Mouse (Mus musculus) forebrain, embryonic 15.5 days (tissue): ENCODE data around the gene Abl1. TPM values are rescaled to one million over a fixed set of nuclear protein-coding genes. Genes with fewer than 3 reads are reported as not detected.

Experiments used
- ATAC-seq: fragments of 200-750 bp; cut with Nextera tagmentation; replicated peaks from 2 replicates; pipeline ENCODE4 v1.8.0; 2017; ENCODE audit warnings: mild to moderate bottlenecking, moderate TSS enrichment, moderate library complexity
- H3K27ac ChIP-seq: fragments of 300-500 bp; sonication (generic); replicated peaks from 2 replicates; pipeline ENCODE4 v1.5.1; 2015; ENCODE audit warnings: mild to moderate bottlenecking, inconsistent platforms
- H3K27me3 ChIP-seq: fragments of 300-500 bp; sonication (generic); 2 replicates; pipeline ENCODE4 v1.6.1; 2015; ENCODE audit warnings: inconsistent platforms
- H3K36me3 ChIP-seq: fragments of 300-500 bp; sonication (generic); 2 replicates; pipeline ENCODE4 v1.6.1; 2015; ENCODE audit warnings: mild to moderate bottlenecking, inconsistent platforms
- H3K4me1 ChIP-seq: fragments of 300-500 bp; sonication (generic); 2 replicates; pipeline ENCODE4 v1.6.1; 2015; ENCODE audit warnings: inconsistent platforms
- H3K4me2 ChIP-seq: fragments of 300-500 bp; sonication (generic); replicated peaks from 2 replicates; pipeline ENCODE4 v1.6.1; 2015; ENCODE audit warnings: mild to moderate bottlenecking, inconsistent platforms
- H3K4me3 ChIP-seq: fragments of 300-500 bp; sonication (generic); 2 replicates; pipeline ENCODE4 v1.5.1; 2015; ENCODE audit warnings: mild to moderate bottlenecking, inconsistent platforms
- H3K9ac ChIP-seq: fragments of 300-500 bp; sonication (generic); replicated peaks from 2 replicates; pipeline ENCODE4 v1.6.1; 2015; ENCODE audit warnings: mild to moderate bottlenecking, inconsistent platforms
- H3K9me3 ChIP-seq: fragments of 300-500 bp; sonication (generic); 2 replicates; pipeline ENCODE4 v1.6.1; 2016; ENCODE audit warnings: inconsistent platforms
- WGBS: fragments of 180-500 bp; shearing (Covaris S2); methylation state at CpG from one replicate; pipeline ENCODE4 v1.1.7; 2015; ENCODE audit warnings: mixed read lengths; 5-methylcytosine and 5-hydroxymethylcytosine counted together
- polyA plus RNA-seq: library from polyadenylated mRNA; unstranded; fragments of >200 nt; fragmentation: Nextera tagmentation; extraction: Ambion mirVana; gene quantifications from 2 replicates; pipeline ENCODE4 v1.2.1, GENCODE M21; 2015

The Abl1 gene
- polyA plus RNA-seq, 1 experiment from 2014 or later: 23.6 TPM

GRCm38 (mm10) chr2:31822524-31823371 is 134.6 kb downstream of the Abl1 start:
- H3K4me3 ChIP-seq: peak overlapping the region; percentile 26
- peak overlapping the region; percentile 31 for H3K27ac ChIP-seq
- H3K36me3 ChIP-seq: no peaks in the 10 kb centered on the region
- H3K27me3 ChIP-seq: no peaks in the 10 kb centered on the region
- ATAC-seq: peak; percentile 56
- WGBS: 5% methylated on average over 39 of the region's 39 CpGs
- peak overlapping the region; percentile 53 for H3K4me2 ChIP-seq
- H3K9ac ChIP-seq: peak overlapping the region; percentile 28
- H3K9me3 ChIP-seq: no peaks in the 10 kb centered on the region
- peaks cover 53% of the 10 kb centered on the region for H3K4me1 ChIP-seq

- Histone ChIP-seq H3K4me1 (peaks cover 63% of the 10 kb centered on the region), H3K27me3 (no peaks in the 10 kb centered on the region), H3K9ac (no peak overlapping the region), H3K27ac (peak overlapping the region; percentile 31; the same call in 1 of the 2 replicates), H3K4me3 (no peak overlapping the region), H3K9me3 (no peaks in the 10 kb centered on the region), H3K4me2 (no peak overlapping the region), H3K36me3 (no peaks in the 10 kb centered on the region)
- ATAC-seq: no peak
- 59% methylated on average over 11 of the region's 15 CpGs for WGBS
These were observed 136.0 kb downstream of the Abl1 start for GRCm38 (mm10) chr2:31823933-31824730.

- no peak for ATAC-seq
- Histone ChIP-seq H3K27ac (no peak overlapping the region), H3K4me1 (peaks cover 63% of the 10 kb centered on the region)
These were observed 137.3 kb downstream of the Abl1 start for GRCm38 (mm10) chr2:31825469-31825911.

GRCm38 (mm10) chr2:31826094-31827085 is 138.2 kb downstream of the Abl1 start:
- Histone ChIP-seq H3K27ac (no peak overlapping the region), H3K27me3 (no peaks in the 10 kb centered on the region), H3K9me3 (no peaks in the 10 kb centered on the region), H3K36me3 (no peaks in the 10 kb centered on the region), H3K4me2 (no peak overlapping the region), H3K9ac (no peak overlapping the region), H3K4me3 (no peak overlapping the region), H3K4me1 (peaks cover 63% of the 10 kb centered on the region)
- no peak for ATAC-seq
- 79% methylated on average over 14 of the region's 14 CpGs for WGBS

More at GRCm38 (mm10) chr2:31825469-31825911, 137.3 kb downstream of the Abl1 start:
- Histone ChIP-seq H3K4me2 (no peak overlapping the region), H3K9ac (no peak overlapping the region), H3K27me3 (no peaks in the 10 kb centered on the region), H3K36me3 (no peaks in the 10 kb centered on the region), H3K9me3 (no peaks in the 10 kb centered on the region), H3K4me3 (no peak overlapping the region)
- WGBS: 74% methylated on average over 16 of the region's 16 CpGs

GRCm38 (mm10) chr2:31827877-31828276 is 139.7 kb downstream of the Abl1 start:
- peaks cover 56% of the 10 kb centered on the region for H3K4me1 ChIP-seq
- no peak overlapping the region for H3K4me3 ChIP-seq
- no peaks in the 10 kb centered on the region for H3K36me3 ChIP-seq
- H3K27me3 ChIP-seq: no peaks in the 10 kb centered on the region
- peak overlapping the region; percentile 67 for H3K27ac ChIP-seq
- WGBS: 10% methylated on average over 7 of the region's 7 CpGs
- H3K4me2 ChIP-seq: peak overlapping the region; percentile 8
- H3K9me3 ChIP-seq: no peaks in the 10 kb centered on the region
- H3K9ac ChIP-seq: no peak overlapping the region
- peak; percentile 72 for ATAC-seq

- peak; percentile 38 for ATAC-seq
- 1% methylated on average over 4 of the region's 4 CpGs for WGBS
- Histone ChIP-seq H3K9ac (no peak overlapping the region), H3K4me3 (no peak overlapping the region), H3K36me3 (no peaks in the 10 kb centered on the region), H3K4me1 (peaks cover 51% of the 10 kb centered on the region), H3K9me3 (no peaks in the 10 kb centered on the region), H3K27ac (peak overlapping the region; percentile 67), H3K4me2 (peak overlapping the region; percentile 8), H3K27me3 (no peaks in the 10 kb centered on the region)
These were observed 140.2 kb downstream of the Abl1 start for GRCm38 (mm10) chr2:31828311-31828825.

- no peaks in the 10 kb centered on the region; the same call in 1 of the 2 replicates for H3K27me3 ChIP-seq
- ATAC-seq: no peak
These were observed 147.9 kb downstream of the Abl1 start for GRCm38 (mm10) chr2:31836091-31836490.

GRCm38 (mm10) chr2:31836985-31837384 is 148.8 kb downstream of the Abl1 start:
- ATAC-seq: peak; percentile 23; the same call in 1 of the 2 replicates
- H3K27ac ChIP-seq: no peak overlapping the region
- H3K27me3 ChIP-seq: peaks cover 2% of the 10 kb centered on the region; the same call in 1 of the 2 replicates
- H3K4me2 ChIP-seq: no peak overlapping the region
- no peak overlapping the region for H3K9ac ChIP-seq
- H3K36me3 ChIP-seq: no peaks in the 10 kb centered on the region
- no peaks in the 10 kb centered on the region for H3K9me3 ChIP-seq
- 44% methylated on average over 6 of the region's 6 CpGs for WGBS
- no peak overlapping the region for H3K4me3 ChIP-seq
- H3K4me1 ChIP-seq: no peaks in the 10 kb centered on the region

More at GRCm38 (mm10) chr2:31836091-31836490, 147.9 kb downstream of the Abl1 start:
- H3K9me3 ChIP-seq: no peaks in the 10 kb centered on the region
- no peaks in the 10 kb centered on the region for H3K4me1 ChIP-seq
- H3K27ac ChIP-seq: no peak overlapping the region
- no peak overlapping the region for H3K4me3 ChIP-seq
- 59% methylated on average over 10 of the region's 10 CpGs for WGBS
- H3K36me3 ChIP-seq: no peaks in the 10 kb centered on the region
- no peak overlapping the region for H3K4me2 ChIP-seq
- H3K9ac ChIP-seq: no peak overlapping the region

GRCm38 (mm10) chr2:31838868-31839267 is 150.7 kb downstream of the Abl1 start:
- Histone ChIP-seq H3K27ac (no peak overlapping the region), H3K4me3 (no peak overlapping the region), H3K9me3 (no peaks in the 10 kb centered on the region), H3K27me3 (peaks cover 6% of the 10 kb centered on the region; the same call in 1 of the 2 replicates), H3K4me1 (no peaks in the 10 kb centered on the region), H3K9ac (no peak overlapping the region), H3K36me3 (no peaks in the 10 kb centered on the region), H3K4me2 (no peak overlapping the region)
- ATAC-seq: no peak
- WGBS: 76% methylated on average over 1 of the region's 1 CpGs

- H3K27ac ChIP-seq: 0 out of 2 replicates have a peak overlapping the region, but pooled peaks have one; percentile 8
- peak; percentile 81 for ATAC-seq
- H3K9me3 ChIP-seq: no peaks in the 10 kb centered on the region
- 2% methylated on average over 10 of the region's 10 CpGs for WGBS
- H3K4me1 ChIP-seq: peaks cover 30% of the 10 kb centered on the region
- H3K27me3 ChIP-seq: peaks cover 45% of the 10 kb centered on the region
- H3K36me3 ChIP-seq: no peaks in the 10 kb centered on the region
- no peak overlapping the region for H3K9ac ChIP-seq
- H3K4me3 ChIP-seq: no peak overlapping the region
- peak overlapping the region; percentile 17; the same call in 1 of the 2 replicates for H3K4me2 ChIP-seq
These were observed 156.6 kb downstream of the Abl1 start for GRCm38 (mm10) chr2:31844729-31845136.

- ATAC-seq: 0 out of 2 replicates have a peak, but pooled peaks have one; percentile 6
These were observed 157.3 kb downstream of the Abl1 start for GRCm38 (mm10) chr2:31845512-31845895.

More at GRCm38 (mm10) chr2:31845512-31845895, 157.3 kb downstream of the Abl1 start:
- no peak overlapping the region for H3K27ac ChIP-seq
- WGBS: 2% methylated on average over 26 of the region's 26 CpGs
- H3K27me3 ChIP-seq: peaks cover 45% of the 10 kb centered on the region
- peak overlapping the region; percentile 49 for H3K9ac ChIP-seq
- H3K4me1 ChIP-seq: peaks cover 34% of the 10 kb centered on the region
- no peaks in the 10 kb centered on the region for H3K9me3 ChIP-seq
- no peaks in the 10 kb centered on the region for H3K36me3 ChIP-seq
- H3K4me2 ChIP-seq: peak overlapping the region; percentile 98
- H3K4me3 ChIP-seq: peak overlapping the region; percentile 59
